Mouse (Mus musculus) heart, postnatal 0 days (tissue): ENCODE measurements at regions not wholly inside any gene's neighbourhood (a gene's known extent, or its start where the extent isn't known, plus 50 kb on each side); places are given as distances from the start of the nearest gene placed in this dataset.
"Not testable (repeated sequence)": the region's sequence is repeated elsewhere in the genome, so short reads cannot be mapped to it uniquely, and the experiment has no call there.

ENCODE experiments used
- ATAC-seq: fragments of 200-750 bp; cut with Nextera tagmentation; 2 replicates; pipeline ENCODE4 v1.8.0; 2017; ENCODE audit warnings: low read depth, moderate number of reproducible peaks, moderate library complexity; ENCODE audit not compliant: insufficient read depth
- DNase-seq: peaks from one replicate; pipeline ENCODE4 v3.0.0-alpha.2; 2016; ENCODE audit warnings: low spot score
- H3K27ac ChIP-seq: fragments of 300-500 bp; sonication (generic); 2 replicates; pipeline ENCODE4 v1.5.1; 2014; ENCODE audit warnings: low read depth, mild to moderate bottlenecking
- H3K27me3 ChIP-seq: fragments of 300-500 bp; sonication (generic); 2 replicates; pipeline ENCODE4 v1.6.1; 2014; ENCODE audit warnings: low read length, mixed read lengths; ENCODE audit not compliant: control insufficient read depth, insufficient read depth
- H3K36me3 ChIP-seq: fragments of 300-500 bp; sonication (generic); replicated peaks from 2 replicates; pipeline ENCODE4 v1.6.1; 2014; ENCODE audit warnings: low read length, mixed read lengths; ENCODE audit not compliant: control insufficient read depth, insufficient read depth
- H3K4me1 ChIP-seq: fragments of 300-500 bp; sonication (generic); 2 replicates; pipeline ENCODE4 v1.6.1; 2014; ENCODE audit warnings: antibody characterized with exemption; ENCODE audit not compliant: control insufficient read depth, insufficient read depth
- H3K4me2 ChIP-seq: fragments of 300-500 bp; sonication (generic); 2 replicates; pipeline ENCODE4 v1.6.1; 2014; ENCODE audit warnings: low read depth, mild to moderate bottlenecking, low read length, moderate library complexity
- H3K4me3 ChIP-seq: fragments of 300-500 bp; sonication (generic); 2 replicates; pipeline ENCODE4 v1.5.1; 2014; ENCODE audit warnings: low read depth, low read length
- H3K9ac ChIP-seq: fragments of 300-500 bp; sonication (generic); replicated peaks from 2 replicates; pipeline ENCODE4 v1.6.1; 2014; ENCODE audit warnings: low read depth, low read length, mixed read lengths
- H3K9me3 ChIP-seq: fragments of 300-500 bp; sonication (generic); replicated peaks from 2 replicates; pipeline ENCODE4 v1.6.1; 2016; ENCODE audit warnings: low read length; ENCODE audit not compliant: control insufficient read depth
- CTCF ChIP-seq: IDR thresholded peaks from 2 replicates; pipeline ENCODE4 v1.5.1; 2016; ENCODE audit warnings: antibody characterized with exemption, control low read depth, low read depth
- EP300 ChIP-seq: IDR thresholded peaks from 2 replicates; pipeline ENCODE4 v1.6.1; 2016; ENCODE audit warnings: antibody characterized with exemption, low read depth
- WGBS: fragments of 180-500 bp; shearing (Covaris S2); extraction: QIAGEN DNeasy Blood & Tissue Kit; methylation state at CpG from one replicate; pipeline ENCODE4 v1.1.7; 2014; 5-methylcytosine and 5-hydroxymethylcytosine counted together

- H3K4me1 ChIP-seq, result no peaks in the 10 kb centered on the region
- no peaks in the 10 kb centered on the region for H3K27me3 ChIP-seq
- no peak overlapping the region for H3K4me3 ChIP-seq
- H3K36me3 ChIP-seq, result no peaks in the 10 kb centered on the region
- DNase-seq (no peak), ATAC-seq (no peak)
- H3K9ac ChIP-seq, result no peak overlapping the region
- no peaks in the 10 kb centered on the region for H3K9me3 ChIP-seq
- no peak overlapping the region for H3K4me2 ChIP-seq
- H3K27ac ChIP-seq, result no peak overlapping the region
- TF ChIP-seq EP300 (no peak), CTCF (no peak)
Observed at GRCm38 (mm10) chr13:26940436-26940835, 116.9 kb upstream of the Prl start.

GRCm38 (mm10) chr13:26944487-26944886, 112.9 kb upstream of the Prl start:
- Histone ChIP-seq H3K4me2 (no peak overlapping the region), H3K27me3 (no peaks in the 10 kb centered on the region), H3K36me3 (no peaks in the 10 kb centered on the region), H3K4me3 (no peak overlapping the region), H3K9me3 (no peaks in the 10 kb centered on the region), H3K4me1 (no peaks in the 10 kb centered on the region), H3K27ac (no peak overlapping the region), H3K9ac (no peak overlapping the region)
- TF ChIP-seq CTCF (no peak), EP300 (no peak)
- ATAC-seq (no peak), DNase-seq (no peak)
- 83% methylated on average over 3 of the region's 3 CpGs for WGBS

DNA sequence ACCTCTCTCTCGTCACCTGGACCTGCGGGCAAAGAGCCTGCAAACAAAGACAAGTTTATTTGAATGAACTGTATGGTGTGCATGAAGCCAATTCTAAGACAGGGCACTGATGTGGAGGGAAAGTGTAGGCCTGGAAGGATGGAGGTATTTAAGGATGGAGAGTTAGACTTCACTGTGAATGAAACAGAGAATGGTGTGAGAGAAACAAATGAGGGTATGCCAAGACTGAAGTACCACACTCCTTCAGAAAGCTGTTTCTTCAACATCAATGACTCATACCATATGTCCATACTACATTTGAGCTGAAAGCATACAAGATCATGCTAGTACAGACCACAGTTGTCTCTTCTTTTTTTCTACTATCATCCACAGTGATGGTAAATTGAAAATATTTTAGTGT, 105.9 kb upstream of the Prl start:
- no peak for TF ChIP-seq EP300
- TF ChIP-seq CTCF, result no peak
- H3K9ac ChIP-seq, result no peak overlapping the region
- no peaks in the 10 kb centered on the region for H3K4me1 ChIP-seq
- WGBS, result 81% methylated on average over 2 of the region's 2 CpGs
- H3K27me3 ChIP-seq, result no peaks in the 10 kb centered on the region
- no peak for ATAC-seq
- no peak overlapping the region for H3K27ac ChIP-seq
- H3K36me3 ChIP-seq, result no peaks in the 10 kb centered on the region
- H3K4me2 ChIP-seq, result no peak overlapping the region
- H3K4me3 ChIP-seq, result no peak overlapping the region
- no peaks in the 10 kb centered on the region for H3K9me3 ChIP-seq
- DNase-seq, result no peak

GRCm38 (mm10) chr13:26953834-26954233, 103.5 kb upstream of the Prl start:
- Histone ChIP-seq H3K4me3 (no peak overlapping the region), H3K9ac (no peak overlapping the region), H3K4me2 (no peak overlapping the region), H3K4me1 (no peaks in the 10 kb centered on the region), H3K27ac (no peak overlapping the region), H3K27me3 (no peaks in the 10 kb centered on the region), H3K36me3 (no peaks in the 10 kb centered on the region), H3K9me3 (no peaks in the 10 kb centered on the region)
- ATAC-seq (no peak), DNase-seq (no peak)
- TF ChIP-seq EP300, result no peak
- no peak for TF ChIP-seq CTCF
- WGBS, result 72% methylated on average over 2 of the region's 2 CpGs

- 67% methylated on average over 4 of the region's 4 CpGs for WGBS
Observed at GRCm38 (mm10) chr13:26959534-26960100, 97.8 kb upstream of the Prl start.

GRCm38 (mm10) chr13:26960531-26960930, 96.8 kb upstream of the Prl start:
- not testable (repeated sequence) for H3K4me3 ChIP-seq, DNase-seq, H3K27me3 ChIP-seq, H3K27ac ChIP-seq, H3K9me3 ChIP-seq, H3K4me2 ChIP-seq, H3K4me1 ChIP-seq, ATAC-seq, H3K36me3 ChIP-seq, H3K9ac ChIP-seq

More at GRCm38 (mm10) chr13:26959534-26960100, 97.8 kb upstream of the Prl start:
- no peaks in the 10 kb centered on the region for H3K9me3 ChIP-seq
- H3K36me3 ChIP-seq, result no peaks in the 10 kb centered on the region
- no peak for DNase-seq
- no peak overlapping the region for H3K9ac ChIP-seq
- no peak for ATAC-seq
- no peak overlapping the region for H3K27ac ChIP-seq
- TF ChIP-seq EP300, result no peak
- TF ChIP-seq CTCF, result no peak
- no peak overlapping the region for H3K4me2 ChIP-seq
- no peak overlapping the region for H3K4me3 ChIP-seq
- no peaks in the 10 kb centered on the region for H3K27me3 ChIP-seq
- H3K4me1 ChIP-seq, result no peaks in the 10 kb centered on the region
